8 mouse cellular contexts compared by ENCODE assay signal in genomic region chr19:27447515-27447914, GRCm38 (mm10). TPM values are rescaled to one million over a fixed set of nuclear protein-coding genes. Genes with fewer than 3 reads are reported as not detected.
DNase-seq lines count a peak whose midpoint lies in the region.
"Had no signal": no experiment of that assay in that cellular context is flagged by ENCODE, and none has a peak within 500 bp of the region (broad histone marks: within the 10 kb centered on the region; RNA-seq: fewer than 3 reads in every experiment).

No protein-coding gene starts in this region.

- no peak overlapping the region for H3K27ac ChIP-seq in forebrain, embryonic 10.5 days
- H3K27ac ChIP-seq: embryonic facial prominence, embryonic 15.5 days had no signal

- intact Hi-C loops in left cerebral cortex, postnatal 10 days (cut with DNase I), result loop anchor here (5.0 to 10.0 kb wide), 2 partner anchors 565 to 717 kb away; partner anchors contain the start of gene Rfx3
- intact Hi-C loops in left cerebral cortex, postnatal 36 days (cut with DNase I), result no loop called here
- intact Hi-C loops in left cerebral cortex, postnatal 4 days (cut with DNase I), result loop anchor here (2.0 to 5.0 kb wide), 2 partner anchors 565 to 1321 kb away; partner anchors contain the start of gene Rfx3

- no peak overlapping the region for H3K4me3 ChIP-seq in forebrain, embryonic 10.5 days
- H3K4me3 ChIP-seq: embryonic facial prominence, embryonic 15.5 days had no signal

- H3K4me1 ChIP-seq in forebrain, embryonic 10.5 days, result no peaks in the 10 kb centered on the region
- H3K4me1 ChIP-seq: embryonic facial prominence, embryonic 15.5 days had no signal

- no peaks in the 10 kb centered on the region for H3K9me3 ChIP-seq in forebrain, embryonic 10.5 days
- H3K9me3 ChIP-seq: embryonic facial prominence, embryonic 15.5 days had no signal

- H3K36me3 ChIP-seq in forebrain, embryonic 10.5 days (replicated peaks), result no peaks in the 10 kb centered on the region
- H3K36me3 ChIP-seq: embryonic facial prominence, embryonic 15.5 days had no signal

- DNase-seq in left cerebral cortex, postnatal 10 days (ENCODE audit: extremely low spot score in 1 of 2, low spot score in 2 of 2), result peak; percentile 37 to 39
- no peak for DNase-seq in left cerebral cortex, postnatal 36 days (ENCODE audit: low spot score in 2 of 2)
- peak; percentile 43 for DNase-seq in ZHBTc4 (ENCODE audit: low read depth, low spot score)
- peak; percentile 40 for DNase-seq in forebrain, embryonic 10.5 days (ENCODE audit: extremely low spot score, low spot score)
- DNase-seq in left cerebral cortex, postnatal 4 days, result peak; percentile 69
- peak; percentile 77 for DNase-seq in retina, postnatal 1 day
- DNase-seq in thymus, postnatal 4 days, result no peak

- H3K27me3 ChIP-seq in forebrain, embryonic 10.5 days (ENCODE audit: poor library complexity, severe bottlenecking), result peaks cover 15% of the 10 kb centered on the region; the same call in 1 of the 2 replicates
- H3K27me3 ChIP-seq: embryonic facial prominence, embryonic 15.5 days had no signal

- 30% methylated on average over 7 of the region's 7 CpGs for WGBS in forebrain, embryonic 10.5 days

RNA-seq across cellular contexts. Expression of gene Pum3, which starts 17.9 kb away (rescaled TPM):
- total RNA-seq in left cerebral cortex, postnatal 10 days (2021), result 10 to 100 TPM; 90.9 to 96.2 TPM
- 10 to 100 TPM; 52.7 to 54.9 TPM for total RNA-seq in left cerebral cortex, postnatal 36 days (2021)
- polyA plus RNA-seq in forebrain, embryonic 10.5 days (2016; fragmentation: Nextera tagmentation; extraction: Ambion mirVana), result 97.2 and 102 TPM in 2 replicates
- 100 to 1,000 TPM; 103 to 121 TPM for total RNA-seq in left cerebral cortex, postnatal 4 days (2021)

Comparison
In these comparisons a context has a peak if more than half of its experiments do, and no peak if none do; other contexts are left out.
1. DNase-seq: peak in left cerebral cortex, postnatal 10 days (2 of 2), ZHBTc4 (single experiment), forebrain, embryonic 10.5 days (single experiment), left cerebral cortex, postnatal 4 days (single experiment) and retina, postnatal 1 day (single experiment); none in left cerebral cortex, postnatal 36 days (0 of 2) and thymus, postnatal 4 days (single experiment).